Mouse (Mus musculus) G1E-ER4 (cell line): ENCODE results near the gene Fndc5. TPM values are rescaled to one million over a fixed set of nuclear protein-coding genes. Genes with fewer than 3 reads are reported as not detected.

Experiments used
- GATA1 ChIP-seq: IDR thresholded peaks from one replicate; pipeline ENCODE4 v1.8.0; 2012; ENCODE audit warnings: low read length, inconsistent platforms
- polyA plus RNA-seq: library from polyadenylated mRNA; stranded (reverse); fragments of >175 nt; gene quantifications from 2 replicates; pipeline ENCODE4 v1.2.3, GENCODE M21; 2012

Fndc5 gene
- 0.19 and 0.56 TPM in 2 replicates for polyA plus RNA-seq

DNA sequence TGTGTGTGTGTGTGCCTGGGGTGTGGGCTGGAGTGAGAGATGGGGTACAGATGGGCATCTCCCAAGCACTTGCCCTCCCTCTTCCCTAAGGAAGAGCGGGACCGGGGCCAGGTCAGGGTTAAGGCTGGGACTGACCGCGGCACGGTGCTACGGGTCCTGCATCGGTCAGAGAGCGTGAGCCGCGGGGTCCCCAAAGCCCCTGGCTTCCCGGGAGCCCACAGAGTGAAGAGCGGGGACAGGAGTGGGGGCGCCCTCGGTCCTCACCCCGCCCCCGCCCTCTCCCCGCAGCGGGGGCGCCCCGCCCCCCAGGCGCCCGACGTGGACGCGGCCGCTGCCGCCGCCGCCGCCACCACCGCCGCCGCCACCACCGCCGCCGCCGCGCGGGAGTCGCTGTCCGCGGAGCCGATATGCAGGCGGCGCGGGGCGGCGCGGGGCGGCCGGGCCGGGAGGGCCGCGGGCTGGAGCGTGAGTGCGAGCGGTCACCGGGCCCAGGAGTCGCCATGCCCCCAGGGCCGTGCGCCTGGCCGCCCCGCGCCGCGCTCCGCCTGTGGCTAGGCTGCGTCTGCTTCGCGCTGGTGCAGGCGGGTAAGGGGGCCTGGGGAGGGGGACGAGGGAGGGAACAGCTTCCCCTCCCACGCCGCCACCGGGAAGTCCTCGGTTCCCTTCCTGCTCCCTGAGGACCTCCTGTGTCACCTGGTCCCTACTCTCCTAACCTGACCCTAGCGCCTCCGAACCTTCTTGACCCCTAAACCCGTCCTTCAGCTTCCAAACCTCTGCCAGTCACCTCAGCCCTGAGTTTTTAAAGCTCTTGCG lies at the start of gene Fndc5:
Gene Fndc5, plus strand, starts transcription at position 421 of the 813 bp plus-strand sequence.
- TF ChIP-seq GATA1: no peak

DNA sequence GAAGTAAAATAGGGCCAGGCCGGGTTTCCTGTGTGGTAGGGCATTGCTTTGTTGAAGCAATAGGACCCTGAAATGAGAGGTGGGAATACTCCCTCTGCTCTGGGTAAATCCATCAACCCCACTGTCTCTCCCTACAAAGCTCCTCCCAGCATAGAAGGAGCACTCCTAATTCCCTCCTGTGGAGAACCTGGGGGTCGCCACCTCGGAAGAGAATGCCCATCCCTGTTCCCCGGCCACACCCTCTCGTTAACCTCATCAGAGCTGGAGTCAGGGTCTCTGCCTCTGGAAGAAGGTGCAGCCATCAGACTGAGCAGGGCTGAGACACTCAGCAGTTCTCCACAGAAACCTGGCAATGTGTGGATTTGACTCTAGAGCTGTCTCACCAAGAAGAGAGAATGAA lies 48.9 kb upstream of the Fndc5 start:
- TF ChIP-seq GATA1: no peak

DNA sequence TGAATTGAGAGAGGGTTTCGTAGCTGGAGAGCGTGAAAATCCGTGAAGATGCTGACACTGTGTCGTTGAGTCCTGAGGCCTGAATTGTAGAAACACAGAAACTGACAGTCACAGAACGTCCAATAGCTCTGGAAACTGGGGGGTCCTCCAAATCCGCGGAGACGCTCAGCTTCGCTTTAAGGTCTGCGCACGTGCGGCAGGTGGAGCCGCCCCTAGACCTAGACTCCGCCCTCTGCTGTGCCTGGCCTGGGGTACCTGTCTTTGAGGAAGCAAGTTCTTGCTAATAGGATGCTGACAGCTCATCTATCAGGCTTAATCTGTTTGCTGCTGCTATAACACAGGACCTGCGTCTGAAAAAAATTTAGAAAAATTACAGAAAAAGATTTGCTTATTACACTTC lies 41.5 kb upstream of the Fndc5 start:
- TF ChIP-seq GATA1: no peak

DNA sequence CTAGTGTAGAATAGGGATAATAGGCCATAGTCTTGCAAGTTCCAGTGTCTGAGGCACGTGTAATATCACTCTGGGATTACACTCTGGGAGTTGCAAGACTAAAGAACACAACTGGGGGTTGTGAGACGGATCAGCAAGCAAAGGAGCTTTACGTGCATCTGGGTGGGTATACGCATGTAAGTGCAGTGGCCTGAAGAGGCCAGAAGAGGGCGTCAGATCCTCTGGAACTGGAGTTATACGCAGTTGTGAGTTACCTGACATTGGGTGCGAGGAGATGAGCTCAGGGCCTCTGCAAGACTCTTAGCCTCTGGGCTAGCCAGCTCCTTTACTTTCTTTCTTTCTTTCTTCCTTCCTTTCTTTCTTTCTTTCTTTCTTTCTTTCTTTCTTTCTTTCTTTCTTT lies 39.8 kb upstream of the Fndc5 start:
- no peak for TF ChIP-seq GATA1

DNA sequence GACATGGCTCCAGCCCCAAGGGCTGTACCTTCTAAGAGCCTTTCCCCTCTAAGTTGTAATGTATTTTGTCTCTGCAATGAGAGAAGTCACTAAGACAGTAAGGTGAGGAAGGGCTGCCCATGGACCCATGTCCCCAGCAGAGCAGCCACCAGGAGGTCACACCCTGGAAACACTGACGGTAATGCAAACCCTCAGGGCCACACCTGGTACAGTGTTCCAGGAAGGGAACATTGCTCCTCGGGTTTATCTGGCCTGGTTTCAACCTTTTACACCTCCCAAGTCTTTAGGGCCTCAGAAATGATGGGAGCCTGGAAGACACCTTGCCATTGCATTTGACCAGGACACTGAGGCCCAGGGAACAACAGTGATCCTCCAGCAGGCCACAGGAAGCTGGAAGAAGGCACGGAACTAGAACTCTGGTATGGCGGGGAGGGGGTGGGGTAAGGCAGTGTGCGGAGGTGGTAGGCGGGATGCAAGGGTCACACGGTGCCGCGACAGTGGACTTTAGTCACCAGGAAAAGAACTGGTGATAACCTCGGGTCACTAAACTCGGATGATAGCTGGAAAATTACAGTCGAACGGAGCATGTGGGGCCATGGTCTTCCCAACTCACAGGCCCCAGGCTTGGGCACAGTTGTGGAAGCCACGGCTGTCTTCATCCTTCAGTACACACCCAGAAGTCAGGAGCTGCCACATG lies 34.5 kb upstream of the Fndc5 start:
- TF ChIP-seq GATA1: no peak

DNA sequence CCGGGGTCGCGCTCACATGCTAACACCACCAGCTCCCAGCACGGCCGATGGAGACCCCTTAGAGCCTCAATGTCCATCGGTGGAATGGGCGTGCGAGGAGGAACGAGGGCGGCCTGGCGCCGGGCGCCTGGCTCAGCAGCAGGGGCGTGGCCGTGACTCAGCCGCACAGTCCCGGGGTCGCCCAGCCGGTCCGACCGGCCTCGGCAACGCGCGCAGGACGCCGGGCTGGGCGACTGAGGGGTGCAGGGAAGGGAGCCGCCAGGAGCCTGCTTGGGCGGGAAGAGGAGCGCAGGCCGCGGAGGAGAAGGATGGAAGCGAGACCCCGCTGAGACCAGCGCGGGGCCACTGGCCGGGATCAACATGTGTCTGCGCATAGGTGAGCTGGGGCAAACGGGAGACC lies 31.4 kb upstream of the Fndc5 start, which contains the start of gene Tmem54:
Gene Tmem54, plus strand, starts transcription at position 193 of the 400 bp plus-strand sequence.
- no peak for TF ChIP-seq GATA1

DNA sequence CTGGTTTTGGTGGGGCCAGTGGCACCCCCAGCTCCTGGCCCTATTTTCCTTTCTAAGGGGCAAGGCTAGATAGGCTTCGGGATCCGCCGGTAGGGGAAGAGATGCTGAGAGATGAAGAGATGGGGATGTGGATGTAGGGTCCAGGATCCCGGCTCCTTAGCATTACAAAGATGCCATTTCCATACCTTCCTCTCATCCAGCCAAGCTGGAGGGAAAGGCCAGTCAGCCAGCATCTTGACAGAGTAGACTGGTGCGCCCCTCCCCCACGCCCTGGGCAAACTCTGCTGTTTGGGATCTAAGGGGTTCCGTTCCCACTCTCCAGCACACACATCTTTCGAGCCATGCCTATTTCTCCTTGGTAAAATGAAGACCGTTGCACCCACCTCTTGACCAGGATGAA lies 30.7 kb upstream of the Fndc5 start:
- no peak for TF ChIP-seq GATA1

DNA sequence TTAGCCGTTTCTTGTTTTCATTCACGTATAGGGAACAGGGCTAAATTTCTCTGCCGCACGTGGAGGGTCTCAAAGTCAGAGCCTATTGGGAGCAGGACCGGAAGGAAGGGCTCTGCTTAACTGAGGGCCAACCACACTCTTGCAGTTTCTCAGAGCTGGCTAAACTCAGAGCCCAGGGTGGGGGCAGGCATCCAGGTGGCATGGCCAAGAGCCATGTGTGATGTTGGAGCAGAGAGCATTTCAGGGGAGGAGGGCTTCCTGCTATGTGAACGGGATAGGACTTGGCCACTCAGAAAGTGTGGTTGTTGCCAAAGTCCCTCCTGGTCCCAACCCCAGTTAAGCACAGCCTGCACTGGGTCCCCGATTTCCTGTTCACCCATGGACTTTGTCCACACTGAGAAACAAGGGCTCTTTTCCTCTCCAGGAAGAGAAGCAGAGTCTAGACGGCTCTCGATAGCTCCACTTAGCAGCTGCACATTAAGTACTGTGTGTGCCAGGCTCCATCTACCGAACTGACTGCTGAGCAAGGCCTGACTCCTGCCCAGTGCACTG lies 29.4 kb upstream of the Fndc5 start:
- TF ChIP-seq GATA1: no peak

DNA sequence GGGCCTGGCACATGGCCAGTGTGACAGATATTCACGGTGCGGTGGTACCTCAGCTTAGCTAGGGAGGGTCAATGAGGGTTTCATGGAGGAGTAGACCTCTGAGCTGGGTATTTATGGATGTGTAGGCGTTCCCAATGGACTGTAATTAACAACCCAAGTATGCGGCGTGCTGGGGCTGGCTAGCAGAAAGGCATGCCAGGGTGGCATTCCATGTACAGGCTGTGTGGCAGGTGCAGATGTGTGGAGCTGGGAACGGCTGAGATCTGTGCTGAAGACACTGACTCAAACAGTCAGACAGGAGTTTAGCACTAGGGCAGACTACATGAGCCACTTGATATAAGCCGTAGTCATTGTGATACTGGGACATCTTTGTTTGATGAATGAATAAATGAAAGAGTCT lies 28.2 kb upstream of the Fndc5 start:
- no peak for TF ChIP-seq GATA1

DNA sequence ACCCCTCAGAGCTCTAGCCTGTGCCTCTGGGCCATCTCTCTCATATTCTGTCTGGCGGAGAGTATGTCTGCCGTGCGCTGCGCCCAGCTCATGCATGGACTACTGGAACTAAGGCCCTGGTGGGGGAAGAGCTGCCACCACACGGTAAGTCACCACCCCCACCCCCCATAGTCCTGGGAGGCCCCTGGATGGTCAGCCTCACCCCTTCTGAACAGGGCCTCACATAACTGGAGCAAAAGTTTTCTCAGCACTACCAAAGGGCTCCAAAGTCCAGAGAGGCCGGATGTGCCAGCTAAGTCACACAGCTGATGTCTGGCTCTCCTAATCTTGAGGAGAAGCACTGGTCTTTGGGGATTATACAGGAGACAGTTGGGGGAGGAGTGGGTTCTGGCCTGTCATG lies 26.0 kb upstream of the Fndc5 start:
- TF ChIP-seq GATA1: no peak

DNA sequence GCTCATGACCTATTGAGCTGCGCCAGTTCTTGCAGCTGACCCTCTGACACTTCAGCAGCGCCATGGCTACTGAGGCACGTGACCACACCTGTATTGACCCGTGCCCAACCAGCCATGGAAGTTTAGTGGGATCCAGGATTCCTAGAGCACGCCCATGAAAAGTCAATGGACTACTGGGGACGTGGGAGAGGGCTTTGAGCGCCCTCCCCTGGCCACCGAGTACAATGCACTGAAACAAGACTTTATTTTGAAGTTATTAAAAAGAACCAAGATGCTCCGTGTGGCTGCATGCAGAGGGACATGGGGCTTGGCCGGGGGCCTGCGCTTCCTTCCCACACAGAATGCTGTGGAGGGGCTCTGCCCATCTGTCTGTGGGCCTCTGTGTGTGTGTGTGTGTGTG lies 25.4 kb upstream of the Fndc5 start:
- TF ChIP-seq GATA1: no peak

DNA sequence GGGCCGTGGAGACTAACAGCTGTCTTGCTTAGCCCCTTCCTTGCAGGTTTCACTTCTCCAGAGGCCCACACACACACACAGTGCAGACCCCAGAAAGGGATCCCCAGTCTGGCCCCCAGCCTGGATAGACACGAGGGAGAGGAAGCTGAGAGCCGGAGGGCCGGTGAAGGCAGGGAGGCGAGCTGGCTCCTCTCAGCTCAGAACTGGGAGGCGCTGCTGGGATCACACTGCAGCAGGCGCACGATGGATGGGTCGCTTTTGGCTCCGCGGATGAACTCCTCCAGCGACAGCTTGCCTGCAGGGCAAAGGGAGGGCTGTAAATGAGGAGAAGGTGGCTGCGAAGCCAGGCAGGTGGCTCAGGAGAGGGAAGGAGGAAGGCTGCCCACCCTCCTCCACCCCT lies 24.6 kb upstream of the Fndc5 start:
- TF ChIP-seq GATA1: no peak

DNA sequence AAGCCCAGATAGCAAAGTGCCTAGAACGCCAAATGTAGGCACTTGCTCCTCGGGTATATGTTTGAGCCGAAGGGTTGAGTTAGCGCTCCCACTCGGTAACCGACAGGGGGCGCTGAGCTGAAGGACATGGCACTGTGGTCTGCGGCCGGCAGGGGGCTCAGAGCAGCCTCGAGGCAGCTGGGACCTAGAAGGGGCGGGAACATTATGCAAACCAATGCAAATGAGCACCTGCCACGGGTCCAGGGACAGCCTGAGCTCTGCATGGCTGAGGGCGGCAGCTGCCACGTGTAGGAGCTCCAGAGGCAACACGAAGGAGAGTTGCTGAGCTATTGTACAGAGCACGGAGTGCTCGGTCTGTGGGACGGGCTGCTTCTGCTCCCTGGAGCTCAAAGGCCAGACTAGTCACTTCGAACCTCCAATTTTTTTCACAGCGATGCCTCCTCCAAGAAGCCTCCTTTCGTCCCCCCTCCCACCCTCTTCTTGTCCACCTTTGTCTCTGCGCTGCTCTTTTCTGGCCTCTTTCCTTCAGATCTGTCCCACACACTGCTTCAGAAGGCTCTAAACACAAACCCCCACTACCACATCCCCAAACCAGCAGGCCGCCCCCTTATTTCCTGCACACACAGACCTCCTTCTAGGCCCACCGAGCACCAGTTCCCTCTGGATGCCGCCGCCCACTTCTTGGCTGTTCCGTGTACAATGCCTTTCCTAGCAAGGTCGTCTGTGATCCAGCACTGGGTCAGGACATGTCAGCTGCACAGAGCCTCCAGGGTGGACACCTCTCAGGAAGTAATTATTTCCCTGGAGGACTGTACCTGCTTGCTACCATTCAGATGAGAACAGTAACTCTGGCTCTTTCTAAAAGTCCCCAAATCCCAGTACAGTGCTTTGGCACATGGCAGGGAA lies 23.5 kb upstream of the Fndc5 start:
- no peak for TF ChIP-seq GATA1

DNA sequence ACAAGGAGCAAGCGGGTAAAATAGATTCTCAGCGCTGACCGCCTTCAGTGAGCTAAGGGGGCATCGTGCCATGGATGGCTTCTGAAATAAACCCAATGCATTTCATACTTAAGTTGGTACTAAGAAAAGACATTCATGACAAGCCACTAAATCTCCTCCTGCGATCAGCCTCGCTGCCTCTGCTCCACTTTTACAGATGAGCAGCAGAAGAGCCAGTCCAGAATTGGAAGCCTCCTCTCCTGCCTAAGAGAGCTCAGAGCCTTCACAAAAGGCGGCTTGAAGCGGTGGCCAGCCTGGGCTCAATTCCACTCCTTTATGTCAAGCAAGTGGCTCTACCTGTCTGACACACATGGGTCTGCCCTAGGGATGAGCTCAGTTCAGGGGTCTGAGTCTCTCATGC lies 20.1 kb upstream of the Fndc5 start:
- no peak for TF ChIP-seq GATA1

DNA sequence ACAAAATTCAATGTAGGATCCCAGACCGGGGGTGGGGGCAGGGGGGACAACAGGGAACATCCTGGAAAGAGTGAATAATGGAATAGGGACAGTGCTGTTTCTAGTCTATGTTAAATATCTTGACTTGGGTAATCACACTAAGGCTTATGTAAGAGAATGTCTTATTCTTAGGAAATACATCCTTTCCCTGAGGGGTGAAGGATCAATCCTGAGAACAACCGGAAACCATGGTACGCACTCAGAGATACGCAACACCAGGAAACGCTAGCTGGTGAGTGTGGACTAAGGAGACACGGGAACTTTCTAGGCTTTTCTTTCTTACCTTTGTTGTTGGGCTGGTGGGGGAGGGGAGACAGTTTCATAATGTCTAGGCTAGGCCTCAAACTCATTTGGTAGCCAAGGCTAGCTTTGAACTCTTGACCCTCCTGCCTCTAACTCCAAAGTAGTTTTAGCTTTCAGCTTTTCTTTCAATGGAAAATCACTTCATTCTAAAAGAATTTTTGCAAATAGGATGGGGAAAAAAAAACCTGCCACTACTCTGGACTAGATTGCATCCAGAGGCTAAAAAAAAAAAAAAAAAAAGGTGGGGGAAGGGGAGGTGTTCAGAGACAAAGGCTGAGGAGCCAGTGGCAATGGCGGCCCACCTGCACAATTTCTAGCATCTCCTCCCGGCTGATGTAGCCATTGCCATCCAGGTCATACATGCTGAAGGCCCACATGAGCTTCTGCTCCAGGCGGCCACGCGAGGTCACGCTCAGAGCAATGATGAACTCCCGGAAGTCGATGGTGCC lies 18.9 kb upstream of the Fndc5 start:
- TF ChIP-seq GATA1: no peak
